Mouse (Mus musculus) frontal cortex, adult 2 months (tissue): ENCODE results near the gene Rap1b. TPM values are rescaled to one million over a fixed set of nuclear protein-coding genes. Genes with fewer than 3 reads are reported as not detected.

Experiments
- DNase-seq, 2 experiments: peaks; one replicate each; pipeline ENCODE4 v3.0.0; 2022; ENCODE audit warnings: low spot score in 1 of 2; ENCODE audit errors: extremely low spot score in 1 of 2
- polyA plus RNA-seq: library from polyadenylated mRNA; depleted of rRNA; stranded (reverse); fragments of >200 nt; gene quantifications from 2 replicates; pipeline ENCODE4 v1.2.3, GENCODE M21; 2012

Rap1b gene
- polyA plus RNA-seq, 1 experiment, result 68.3 TPM

DNA sequence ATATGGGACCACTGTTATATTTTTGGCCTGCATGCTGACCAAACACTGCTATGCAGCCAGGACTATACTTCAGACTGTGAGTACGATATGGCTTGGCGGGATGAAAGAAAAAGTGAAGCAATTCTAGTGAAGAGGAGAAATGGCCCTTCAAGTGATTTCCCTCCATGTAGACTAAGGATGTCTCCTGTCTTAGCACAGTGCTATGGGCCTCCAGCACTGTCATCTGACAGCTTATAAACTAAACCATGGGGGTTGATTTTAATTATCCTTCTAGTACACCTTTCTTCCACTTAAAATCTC lies 54.7 kb downstream of the Rap1b start:
- no peak for DNase-seq

DNA sequence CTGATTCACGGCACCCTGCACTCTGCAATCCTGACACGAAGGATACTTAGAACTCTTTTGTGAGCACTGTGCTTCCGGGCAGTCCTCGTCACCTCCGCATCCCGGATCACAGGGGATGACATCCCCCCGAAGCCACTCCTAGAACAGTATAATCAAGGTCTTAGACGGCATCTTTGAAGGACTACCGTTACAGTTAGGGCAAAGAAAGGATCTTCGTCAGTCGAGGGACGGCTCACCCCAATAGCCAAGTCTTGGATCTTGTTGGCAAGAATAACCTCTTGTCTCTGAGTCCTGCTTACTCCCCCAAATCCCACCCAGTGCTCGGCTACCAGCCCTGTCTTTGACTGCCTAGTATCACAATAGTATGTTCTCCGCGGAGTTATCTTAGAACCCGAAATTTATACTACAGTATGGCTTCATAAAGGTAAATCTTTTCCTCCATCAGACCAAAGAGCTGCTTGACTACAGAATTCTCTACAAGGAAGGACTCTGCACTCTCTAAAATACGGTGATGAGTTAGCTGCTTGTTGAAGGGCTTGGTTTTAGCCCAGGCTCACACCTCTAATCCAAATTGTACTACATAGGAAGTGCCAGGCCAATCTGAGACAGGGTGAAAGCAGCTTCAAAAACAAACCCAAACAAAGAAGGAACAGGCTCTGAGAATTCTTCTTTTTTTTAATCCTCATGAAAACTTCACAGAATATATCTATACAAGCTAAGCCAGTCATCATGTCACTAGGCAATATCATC lies 55.2 kb downstream of the Rap1b start:
- DNase-seq, result no peak

DNA sequence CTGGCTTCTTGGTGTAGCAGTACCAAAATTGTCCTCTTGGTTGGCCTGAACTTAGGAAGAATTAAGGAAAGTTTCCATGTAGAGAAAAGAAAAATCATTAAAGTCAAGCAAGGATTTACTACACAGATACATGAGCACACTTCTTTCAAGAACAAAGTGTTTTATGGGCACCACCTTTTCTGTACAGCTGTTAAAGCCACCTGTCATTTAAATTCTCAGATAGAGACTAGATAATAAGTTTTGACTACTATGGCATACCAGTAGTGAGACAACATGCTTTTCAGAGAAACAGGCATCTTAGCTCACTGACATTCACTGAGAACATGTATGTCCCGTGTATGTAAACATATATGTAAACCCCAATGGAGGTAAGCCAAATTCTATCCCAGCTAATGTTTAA lies 55.8 kb downstream of the Rap1b start:
- DNase-seq, result no peak

DNA sequence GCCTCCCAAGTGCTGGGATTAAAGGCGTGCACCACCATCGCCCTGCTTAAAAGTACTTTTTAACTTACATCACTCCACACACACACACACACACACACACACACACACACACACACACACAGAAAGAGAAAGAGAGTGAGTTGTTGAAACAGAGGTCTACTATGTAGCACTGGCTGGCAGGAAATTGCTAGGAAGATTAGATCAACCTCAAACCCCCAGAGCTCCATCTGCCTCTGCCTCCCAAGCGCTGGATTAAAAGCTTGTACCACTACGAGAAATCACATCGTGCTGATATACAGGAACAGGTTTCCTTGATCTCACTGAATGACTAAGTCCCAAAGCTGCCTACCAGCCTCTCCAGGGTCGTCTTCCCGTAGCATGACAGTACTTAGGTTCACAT lies 61.2 kb downstream of the Rap1b start:
- no peak for DNase-seq

DNA sequence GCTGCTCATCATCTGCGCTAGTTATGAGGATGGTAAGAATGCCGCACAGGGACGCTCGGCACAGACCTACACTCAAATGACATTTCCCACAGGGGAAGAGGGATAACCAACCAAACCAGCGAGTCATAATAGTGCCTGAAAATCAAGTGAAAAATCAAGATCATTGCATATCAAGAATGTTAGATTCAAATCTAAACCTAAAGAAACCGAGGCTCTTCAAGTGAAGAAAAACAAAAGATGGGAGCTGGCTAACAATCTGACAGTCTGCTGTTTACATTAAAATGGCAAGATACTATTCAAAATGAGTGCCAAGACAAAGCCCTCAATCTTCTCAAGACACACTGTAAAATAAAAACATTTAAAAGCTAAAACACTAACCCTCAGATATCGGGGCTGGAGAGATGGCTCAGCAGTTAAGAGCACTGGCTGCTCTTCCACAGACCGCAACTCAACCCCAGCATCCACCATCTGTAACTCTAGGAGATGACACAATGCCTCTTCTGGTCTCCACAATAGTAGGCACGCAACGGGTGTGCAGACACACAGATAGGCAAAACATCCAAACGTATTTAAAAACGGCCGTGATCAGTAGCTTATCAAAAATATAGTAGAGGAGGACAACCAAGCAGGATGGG lies 61.9 kb downstream of the Rap1b start:
- no peak for DNase-seq

DNA sequence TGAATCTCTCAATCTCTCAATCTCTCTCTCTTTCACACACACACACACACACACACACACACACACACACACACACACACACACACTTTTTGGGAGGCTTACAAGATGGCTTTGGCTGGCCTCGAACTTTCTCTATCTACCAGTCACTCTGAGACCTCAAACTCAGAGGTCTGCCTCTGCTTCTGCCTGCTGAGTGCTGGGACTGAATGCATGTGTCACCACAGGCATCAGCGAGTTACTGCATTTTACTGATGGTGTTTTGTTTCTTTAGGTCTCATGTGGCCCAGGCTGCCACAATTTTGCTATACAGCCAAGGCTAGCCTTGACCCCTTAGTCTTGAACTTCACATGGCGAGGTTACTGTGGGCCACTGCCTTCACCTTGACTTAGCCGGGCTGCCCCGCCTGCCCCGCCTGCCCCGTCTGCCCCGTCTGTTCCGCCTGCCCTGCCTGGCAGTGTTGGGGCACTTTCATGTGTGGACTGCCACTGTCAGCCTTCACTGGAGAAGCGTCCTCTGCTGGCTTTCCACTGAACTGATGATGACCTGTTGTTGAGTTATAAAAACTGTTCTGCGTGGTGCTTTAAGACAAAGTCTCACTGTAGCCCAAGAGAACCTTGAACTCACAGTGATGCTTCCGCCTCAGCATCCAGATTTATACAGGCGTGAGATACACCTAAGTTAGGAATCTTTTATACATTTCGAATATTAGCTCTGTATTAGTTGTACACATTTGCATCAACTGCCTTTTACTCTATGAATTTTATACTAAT lies 63.2 kb downstream of the Rap1b start:
- DNase-seq, result no peak

DNA sequence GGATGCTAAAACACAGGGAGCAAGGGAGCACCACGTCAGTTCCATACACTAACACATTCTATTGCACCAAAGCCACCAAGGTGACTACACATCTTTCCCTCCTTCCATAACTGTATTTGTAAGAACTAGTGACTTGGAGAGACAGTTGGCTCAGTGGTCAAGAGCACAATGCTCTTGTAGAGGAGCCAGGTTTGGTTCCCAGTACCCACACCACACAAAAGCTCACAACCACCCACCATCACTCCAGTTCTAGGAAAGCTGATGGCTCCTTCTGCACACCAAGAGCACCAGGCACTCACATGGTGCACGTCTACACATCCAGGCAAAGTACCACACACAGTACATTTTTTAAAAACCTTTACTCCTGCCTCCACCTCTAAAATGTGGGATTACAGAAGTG lies 63.8 kb downstream of the Rap1b start:
- no peak for DNase-seq

DNA sequence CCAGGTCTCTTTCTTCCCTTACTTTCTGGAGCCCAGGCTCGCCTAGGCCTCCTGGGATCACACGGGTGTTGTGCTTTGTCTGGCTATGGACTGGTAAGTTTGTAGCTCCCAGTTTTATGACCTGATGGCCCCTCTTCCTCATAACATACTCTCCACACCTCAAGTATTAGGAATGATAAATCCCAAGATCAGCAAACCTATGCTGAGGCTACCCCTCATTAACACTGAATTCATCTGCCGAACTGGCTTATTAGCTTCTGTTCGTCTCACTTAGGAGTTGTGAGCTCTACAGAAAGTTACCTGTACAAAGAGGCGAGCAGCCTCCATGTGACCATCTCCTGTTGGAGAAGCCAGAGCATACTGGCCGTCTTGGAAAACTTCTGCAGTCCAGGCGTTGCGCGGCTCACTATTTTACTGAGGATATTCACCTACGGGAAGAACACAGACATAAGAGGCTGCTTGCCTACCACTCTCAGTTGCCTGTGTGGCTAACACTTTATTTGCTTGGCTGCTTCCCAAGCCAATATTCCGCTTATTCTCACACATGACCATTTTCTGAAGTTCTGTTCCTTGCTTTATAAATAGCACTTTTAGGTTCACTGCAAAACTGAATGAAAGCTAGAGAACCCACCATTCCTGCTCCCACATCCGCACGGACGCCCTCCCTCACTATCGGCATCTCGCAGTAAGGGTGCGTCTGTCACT lies 64.7 kb downstream of the Rap1b start:
- no peak for DNase-seq

DNA sequence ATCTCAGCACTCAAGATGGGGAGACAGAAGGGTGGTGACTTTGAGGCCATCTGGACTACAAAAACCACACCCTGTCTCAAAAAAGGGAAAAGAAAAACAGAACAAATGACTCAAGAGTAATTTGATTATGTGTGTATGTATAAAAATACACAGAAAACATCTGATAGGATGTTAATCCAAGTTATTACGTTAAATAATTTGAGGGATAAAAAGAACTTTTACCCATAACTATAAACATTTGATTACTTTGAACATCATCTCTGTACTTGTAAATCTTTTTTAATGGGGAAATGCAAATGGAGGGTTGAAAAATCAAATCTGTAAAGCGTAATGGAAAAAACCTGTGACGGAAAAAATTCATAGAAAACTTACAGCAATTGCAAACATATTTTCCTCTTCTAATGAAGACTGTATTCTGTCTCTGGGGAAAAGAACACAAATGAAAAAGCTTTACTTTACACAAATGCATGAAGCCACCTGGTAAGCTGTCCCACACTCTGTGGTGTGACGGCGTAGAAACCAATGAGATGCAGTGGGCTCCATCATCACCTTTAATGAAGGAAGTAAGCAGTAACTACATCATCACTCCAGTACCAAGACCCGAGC lies 65.4 kb downstream of the Rap1b start:
- no peak for DNase-seq

DNA sequence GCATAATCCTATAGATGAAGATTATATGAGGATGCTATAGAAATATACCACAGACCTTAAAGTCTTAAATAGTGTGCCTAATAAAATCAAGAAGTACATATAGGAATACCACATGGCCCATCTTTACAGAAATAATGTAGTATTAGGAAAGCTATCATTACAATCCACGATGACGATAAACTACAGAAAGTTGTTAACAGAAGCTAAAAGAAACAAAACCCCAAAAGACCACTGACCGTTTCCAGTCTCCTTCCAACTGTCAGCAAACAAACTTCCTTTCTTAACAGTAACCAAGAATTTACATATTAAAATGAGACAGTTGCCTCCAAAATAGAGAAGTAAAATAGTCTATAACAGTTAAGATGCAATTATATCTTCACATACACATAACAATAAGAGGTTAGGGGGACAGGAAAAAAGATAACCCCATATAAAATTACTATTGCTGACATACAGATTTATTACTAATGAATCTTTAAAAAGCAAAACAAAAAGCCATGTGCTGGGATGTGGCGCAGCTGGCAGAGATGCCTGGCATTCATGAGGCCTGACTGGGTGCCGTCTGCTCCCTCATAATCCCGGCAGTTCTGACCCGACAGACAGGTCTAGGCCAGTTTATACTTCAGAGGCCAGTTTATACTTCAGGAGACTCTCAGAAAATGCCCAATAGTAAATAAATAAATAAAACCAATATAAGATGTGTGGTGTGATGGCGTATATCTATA lies 66.1 kb downstream of the Rap1b start:
- DNase-seq, result no peak

DNA sequence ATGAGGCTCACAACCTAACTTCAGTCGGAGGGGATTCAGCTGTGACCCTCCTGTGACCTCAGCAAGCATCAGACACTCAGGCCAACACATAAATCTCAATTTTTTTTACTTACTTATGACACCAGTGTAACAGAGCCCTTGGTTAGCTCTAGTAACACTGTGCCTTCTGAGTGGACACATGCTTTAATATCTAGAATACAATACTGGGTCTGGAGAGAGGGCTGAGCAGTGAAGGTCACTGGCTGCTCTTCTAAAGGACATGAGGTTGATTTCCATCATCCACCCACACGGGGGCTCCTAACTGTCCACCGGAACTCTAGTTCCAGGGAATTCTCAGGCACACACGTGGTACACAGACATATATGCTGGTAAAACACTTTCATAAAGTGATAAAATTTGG lies 66.9 kb downstream of the Rap1b start:
- no peak for DNase-seq

DNA sequence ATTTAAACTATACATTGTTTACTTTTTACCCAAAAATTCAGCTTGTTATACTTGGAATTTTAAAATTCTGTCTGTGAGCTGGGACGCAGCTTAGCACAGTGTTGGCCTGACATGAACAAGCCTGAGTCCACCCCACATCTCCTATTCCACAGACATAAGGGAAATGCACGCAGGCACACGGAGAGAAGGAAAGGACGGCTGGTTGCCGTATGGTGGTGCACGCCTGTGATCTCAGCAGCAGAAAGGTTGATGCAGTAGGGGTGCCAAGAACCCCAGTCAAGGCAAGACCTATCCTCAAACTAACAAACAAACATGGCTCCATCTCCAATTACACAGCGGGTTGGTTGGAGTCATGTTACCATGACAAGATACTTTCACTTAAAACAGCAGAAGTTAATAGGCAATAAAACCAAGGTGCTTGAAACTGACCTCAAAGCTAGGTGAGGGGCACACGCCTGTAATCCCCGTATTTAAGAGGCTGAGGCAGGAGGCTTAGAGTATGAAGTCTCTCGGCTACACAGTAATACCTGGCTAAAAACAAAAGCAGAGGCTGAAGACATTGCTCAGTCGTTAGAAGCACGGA lies 67.4 kb downstream of the Rap1b start:
- DNase-seq, result no peak

DNA sequence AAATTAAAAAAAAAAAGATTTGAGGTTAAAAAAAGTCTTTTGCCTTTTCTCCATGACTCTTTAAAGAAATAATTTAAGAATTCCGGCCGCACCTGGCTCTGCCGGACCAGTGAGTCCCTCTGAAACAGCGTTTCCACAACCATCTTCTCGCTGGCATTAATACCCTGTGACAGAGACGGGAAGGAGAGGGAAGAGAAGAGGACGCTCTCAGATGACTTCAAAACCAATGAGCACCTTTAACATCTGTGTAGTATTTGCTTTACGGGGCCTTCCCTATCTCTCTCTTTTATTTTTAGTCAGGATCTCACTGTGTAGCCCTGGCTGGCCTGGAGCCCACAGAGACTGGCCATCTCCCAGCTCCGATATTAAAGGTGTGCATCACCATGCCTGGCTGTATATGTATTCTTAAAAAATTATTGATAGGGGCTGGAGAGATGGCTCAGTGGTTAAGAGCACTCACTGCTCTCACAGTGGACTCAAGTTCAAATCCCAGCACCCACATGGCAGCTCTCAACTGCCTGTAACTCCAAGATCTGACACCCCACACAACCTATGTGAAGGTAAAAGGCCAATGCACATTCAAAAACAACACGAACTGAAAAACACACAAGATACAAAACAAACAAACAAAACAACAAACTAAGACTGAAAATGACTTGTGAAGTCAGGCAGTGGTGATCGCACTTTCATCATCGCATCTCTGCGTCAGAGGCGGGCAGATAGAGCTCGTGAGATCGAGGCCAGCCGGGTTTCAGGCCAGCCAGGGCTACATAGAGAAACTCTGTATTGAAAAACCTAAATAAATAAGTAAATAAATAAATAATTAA lies 68.1 kb downstream of the Rap1b start:
- no peak for DNase-seq

DNA sequence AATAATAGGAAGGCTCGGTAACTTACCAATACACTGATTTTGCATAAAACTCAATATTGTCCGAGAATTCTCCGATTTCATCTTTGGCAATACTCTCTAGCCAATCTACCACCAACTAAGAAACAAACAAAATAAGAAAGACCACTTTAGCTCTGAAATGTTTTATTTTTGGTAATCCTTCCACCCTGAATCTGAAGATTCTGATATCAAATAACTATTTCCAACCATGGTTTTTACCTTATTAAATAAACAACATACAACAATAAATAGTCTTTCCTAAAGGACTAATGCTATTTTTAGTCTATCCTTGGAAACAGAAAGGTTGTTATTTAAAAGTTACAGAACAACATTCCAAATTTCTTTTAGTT lies 68.7 kb downstream of the Rap1b start:
- DNase-seq, result no peak

DNA sequence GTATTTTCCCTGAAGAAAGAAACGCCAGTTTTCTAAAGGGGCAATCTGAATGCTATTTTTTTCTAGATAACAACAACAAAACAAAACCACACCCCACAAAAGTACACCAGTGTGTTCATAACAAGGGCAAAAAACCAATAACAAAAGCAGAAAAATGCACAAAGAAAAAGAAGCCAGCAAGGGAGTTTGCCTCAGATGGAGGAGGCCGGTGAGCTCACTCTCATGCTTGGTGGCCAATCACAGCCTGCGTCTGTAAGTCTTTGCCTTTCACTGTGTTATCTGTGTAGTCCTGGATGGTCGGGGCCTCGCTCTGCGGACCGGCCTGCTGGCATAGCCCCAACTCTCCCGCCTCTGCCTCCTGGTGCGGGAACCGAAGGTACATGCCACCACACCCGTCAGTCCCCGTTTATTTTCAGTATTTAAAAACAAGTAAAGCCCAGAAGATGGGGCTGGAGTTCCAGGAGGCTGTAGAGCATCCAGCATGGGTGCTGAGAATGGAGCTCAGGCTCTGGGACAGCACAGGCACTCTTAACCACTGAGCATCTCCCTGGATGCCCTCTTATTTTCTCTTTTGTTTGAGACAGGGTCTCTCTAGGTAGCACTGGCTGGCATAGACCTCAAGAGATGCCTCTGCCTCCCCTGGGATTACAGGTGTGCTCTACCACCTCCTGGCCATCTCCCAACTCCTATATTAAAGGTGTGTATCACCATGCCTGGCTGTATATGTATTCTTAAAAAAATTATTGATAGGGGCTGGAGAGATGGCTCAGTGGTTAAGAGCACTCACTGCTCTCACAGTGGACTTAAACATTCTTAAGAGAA lies 69.3 kb downstream of the Rap1b start:
- no peak for DNase-seq

DNA sequence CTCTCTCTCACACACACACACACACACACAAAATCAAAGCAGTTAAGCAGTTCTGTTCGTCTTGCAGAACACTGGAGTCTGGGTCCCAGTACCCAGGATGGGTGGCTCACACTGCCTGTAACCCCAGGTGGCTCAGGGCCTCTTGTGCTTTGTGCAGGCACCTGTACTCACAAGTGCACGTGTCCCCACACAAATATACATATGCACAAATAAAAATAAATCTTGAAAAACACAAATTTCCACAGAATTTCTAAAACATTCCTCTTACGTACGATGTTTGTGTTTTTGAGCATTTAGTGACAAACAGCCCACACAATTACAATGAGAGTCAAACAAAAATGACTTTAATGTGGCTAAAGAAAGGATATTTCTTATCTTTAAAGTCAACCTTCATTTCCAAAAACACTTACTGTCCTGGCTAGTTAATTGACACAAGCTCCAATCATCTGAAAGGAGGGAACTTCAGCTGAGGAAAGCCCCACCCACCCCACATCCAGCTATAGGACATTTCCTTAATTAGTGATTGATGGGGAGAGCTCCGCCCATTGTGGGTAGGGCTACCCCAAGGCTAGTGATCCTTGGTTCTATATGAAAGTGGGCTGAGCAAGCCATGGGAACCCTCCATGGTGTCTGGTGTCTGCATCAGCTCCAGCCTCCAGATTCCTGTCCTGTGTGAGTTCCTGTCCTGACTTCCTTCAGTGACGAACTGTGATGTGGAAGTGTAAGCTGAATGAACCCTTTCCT lies 70.3 kb downstream of the Rap1b start:
- DNase-seq, result no peak

DNA sequence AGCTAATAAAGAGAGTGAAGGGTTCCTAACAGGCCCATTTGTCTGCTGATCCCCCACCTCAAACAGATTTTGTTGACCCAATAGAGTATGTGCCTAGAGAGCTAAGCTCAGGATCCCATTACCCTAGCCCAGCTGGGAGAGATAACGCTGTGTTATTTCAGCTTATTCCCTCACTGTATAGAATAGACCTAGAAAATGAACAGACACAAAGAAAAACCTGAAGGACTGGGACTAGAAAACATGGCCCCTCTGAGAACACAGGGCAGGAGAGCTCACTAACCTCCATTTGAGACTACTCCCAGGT lies 71.1 kb downstream of the Rap1b start:
- no peak for DNase-seq
